Mouse (Mus musculus) layer of hippocampus, adult 8-10 months (tissue): ENCODE measurements at regions not wholly inside any gene's neighbourhood (a gene's known extent, or its start where the extent isn't known, plus 50 kb on each side); places are given as distances from the start of the nearest gene placed in this dataset.

Experiments
- DNase-seq, 2 experiments: peaks; one replicate each; pipeline ENCODE4 v3.0.0; 2022; ENCODE audit warnings: low spot score in 2 of 2

DNA sequence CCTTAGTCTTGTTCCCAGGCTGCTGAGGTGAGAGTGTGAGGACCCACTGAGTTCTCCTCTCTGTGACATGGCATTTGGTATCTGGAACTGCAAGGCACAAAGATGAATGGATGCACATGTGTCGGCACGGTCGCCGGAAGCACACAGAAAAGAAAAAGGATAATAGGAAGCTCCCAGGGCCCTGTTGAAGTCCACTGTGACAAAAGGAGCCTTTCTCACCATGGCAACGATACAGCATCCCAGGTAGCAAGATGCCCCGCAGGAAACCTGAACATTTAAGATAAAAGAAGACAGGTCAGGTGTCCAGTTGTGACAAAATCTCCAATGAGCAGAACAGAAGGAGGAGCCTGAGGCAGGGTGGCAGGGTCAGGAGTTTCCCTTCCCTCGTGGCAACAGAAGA lies 87.5 kb downstream of the Hs3st3b1 start:
- DNase-seq, result no peak
